1 mouse cellular context compared by ENCODE assay signal in genomic region chr4:117182759-117183096, GRCm38 (mm10).
TF ChIP-seq lines count a peak whose summit lies in the region.

No protein-coding gene starts in this region.

TF ChIP-seq in CH12.LX, 34 proteins besides CTCF, POLR2A, EP300 and RAD21:
- 0 out of 2 replicates have a peak, but pooled peaks have one; percentile 4 for TF ChIP-seq ZNF384 (IDR thresholded peaks at IDR 0.05; ENCODE audit: low read depth, low read length)
